Mouse (Mus musculus) cerebellum, adult 18-20 months (tissue): ENCODE results near the gene Smad6.

Experiments used
- DNase-seq, 2 experiments: peaks; one replicate each; pipeline ENCODE4 v3.0.0; 2021

The Smad6 gene

GRCm38 (mm10) chr9:64021853-64022561, at the start of gene Smad6:
Gene Smad6 (minus strand): TSS chr9:64022059.
- DNase-seq: peak; percentile 15 to 21

GRCm38 (mm10) chr9:64070674-64071073, 48.8 kb upstream of the Smad6 start:
- DNase-seq: no peak

- DNase-seq: no peak
Observed at GRCm38 (mm10) chr9:64069131-64069530, 47.3 kb upstream of the Smad6 start.

- no peak for DNase-seq
Observed at GRCm38 (mm10) chr9:64068571-64068970, 46.7 kb upstream of the Smad6 start.

GRCm38 (mm10) chr9:64067787-64068186, 45.9 kb upstream of the Smad6 start:
- no peak for DNase-seq

GRCm38 (mm10) chr9:64060033-64060539, 38.2 kb upstream of the Smad6 start:
- DNase-seq: no peak

GRCm38 (mm10) chr9:64057903-64058650, 36.2 kb upstream of the Smad6 start:
- no peak for DNase-seq

- no peak for DNase-seq
Observed at GRCm38 (mm10) chr9:64055162-64055561, 33.3 kb upstream of the Smad6 start.

- DNase-seq: no peak
Observed at GRCm38 (mm10) chr9:64053786-64054185, 31.9 kb upstream of the Smad6 start.

- no peak for DNase-seq
Observed at GRCm38 (mm10) chr9:64051241-64051640, 29.4 kb upstream of the Smad6 start.

- DNase-seq: no peak
Observed at GRCm38 (mm10) chr9:64050513-64051065, 28.7 kb upstream of the Smad6 start.

GRCm38 (mm10) chr9:64049471-64050380, 27.9 kb upstream of the Smad6 start:
- DNase-seq: peak; percentile 45 to 59

- no peak for DNase-seq
Observed at GRCm38 (mm10) chr9:64045117-64045890, 23.4 kb upstream of the Smad6 start.

- DNase-seq: no peak
Observed at GRCm38 (mm10) chr9:64044343-64044742, 22.5 kb upstream of the Smad6 start.

- no peak for DNase-seq
Observed at GRCm38 (mm10) chr9:64042911-64043310, 21.1 kb upstream of the Smad6 start.

GRCm38 (mm10) chr9:64042216-64042615, 20.4 kb upstream of the Smad6 start:
- no peak for DNase-seq

GRCm38 (mm10) chr9:64029908-64030631, 8.2 kb upstream of the Smad6 start:
- DNase-seq: no peak

- peak; percentile 40 to 42 for DNase-seq
Observed at GRCm38 (mm10) chr9:64025565-64025964, 3.7 kb upstream of the Smad6 start.

GRCm38 (mm10) chr9:64024976-64025375, 3.1 kb upstream of the Smad6 start:
- no peak for DNase-seq

- DNase-seq: peak; percentile 35 to 46
Observed at GRCm38 (mm10) chr9:64022562-64023366, 905 bp upstream of the Smad6 start.
